Mouse (Mus musculus) liver, embryonic 16.5 days (tissue): ENCODE results near the gene Clcn5. TPM values are rescaled to one million over a fixed set of nuclear protein-coding genes. Genes with fewer than 3 reads are reported as not detected.
A peak's percentile ranks its signal among the peaks of the same experiment; 100 is the strongest.

Experiments
- ATAC-seq: fragments of 200-750 bp; cut with Nextera tagmentation; 2 replicates; pipeline ENCODE4 v1.8.0; 2017; ENCODE audit warnings: low read depth, mild to moderate bottlenecking, moderate number of reproducible peaks, moderate library complexity
- H3K27ac ChIP-seq: fragments of 300-500 bp; sonication (generic); 2 replicates; pipeline ENCODE4 v1.5.1; 2014; ENCODE audit warnings: mild to moderate bottlenecking, low read length
- H3K27me3 ChIP-seq: fragments of 300-500 bp; sonication (generic); 2 replicates; pipeline ENCODE4 v1.6.1; 2014; ENCODE audit warnings: low read depth, low read length, mixed read lengths; ENCODE audit not compliant: control insufficient read depth, insufficient read depth
- H3K36me3 ChIP-seq: fragments of 300-500 bp; sonication (generic); 2 replicates; pipeline ENCODE4 v1.6.1; 2014; ENCODE audit warnings: mild to moderate bottlenecking; ENCODE audit not compliant: control insufficient read depth, insufficient read depth
- H3K4me1 ChIP-seq: fragments of 300-500 bp; sonication (generic); 2 replicates; pipeline ENCODE4 v1.6.1; 2014; ENCODE audit warnings: low read depth, low read length, mixed read lengths; ENCODE audit not compliant: control insufficient read depth
- H3K4me2 ChIP-seq: fragments of 300-500 bp; sonication (generic); 2 replicates; pipeline ENCODE4 v1.6.1; 2014; ENCODE audit warnings: low read depth, low read length, mixed read lengths
- H3K4me3 ChIP-seq: fragments of 300-500 bp; sonication (generic); 2 replicates; pipeline ENCODE4 v1.5.1; 2014; ENCODE audit warnings: low read depth, mild to moderate bottlenecking, low read length
- H3K9ac ChIP-seq: fragments of 300-500 bp; sonication (generic); 2 replicates; pipeline ENCODE4 v1.6.1; 2014; ENCODE audit warnings: low read depth, low read length
- H3K9me3 ChIP-seq: fragments of 300-500 bp; sonication (generic); replicated peaks from 2 replicates; pipeline ENCODE4 v1.6.1; 2016; ENCODE audit warnings: low read length; ENCODE audit not compliant: control insufficient read depth
- WGBS: fragments of 180-500 bp; shearing (Covaris S2); extraction: QIAGEN DNeasy Blood & Tissue Kit; methylation state at CpG from one replicate; pipeline ENCODE4 v1.1.7; 2014; ENCODE audit not compliant: insufficient replicate concordance; 5-methylcytosine and 5-hydroxymethylcytosine counted together
- microRNA counts: library from miRNA; unstranded; fragments of <30 nt; microRNA quantifications from one replicate; lab custom pipeline; 2016
- microRNA-seq: library from miRNA; unstranded; fragments of <30 nt; microRNA quantifications from one replicate; pipeline ENCODE4, GENCODE M21; 2016
- polyA plus RNA-seq: library from polyadenylated mRNA; unstranded; fragments of >200 nt; fragmentation: Nextera tagmentation; extraction: Ambion mirVana; gene quantifications from 2 replicates; pipeline ENCODE4 v1.2.1, GENCODE M21; 2015

Clcn5 gene
- polyA plus RNA-seq, 1 experiment from 2014 or later, result 3.3 TPM

- H3K27me3 ChIP-seq, result no peaks in the 10 kb centered on the region
- H3K36me3 ChIP-seq, result no peaks in the 10 kb centered on the region; the same call in 1 of the 2 replicates
- no peak overlapping the region for H3K27ac ChIP-seq
- no peak for ATAC-seq
- H3K4me2 ChIP-seq, result no peak overlapping the region
- WGBS, result 31% methylated on average over 5 of the region's 5 CpGs
- H3K9me3 ChIP-seq, result no peaks in the 10 kb centered on the region
- H3K9ac ChIP-seq, result no peak overlapping the region
- no peaks in the 10 kb centered on the region for H3K4me1 ChIP-seq
- no peak overlapping the region for H3K4me3 ChIP-seq
Observed at GRCm38 (mm10) chrX:7168799-7169198, 150.4 kb downstream of the Clcn5 start.

GRCm38 (mm10) chrX:7157976-7158375 is 161.2 kb downstream of the Clcn5 start:
- Histone ChIP-seq H3K4me2 (no peak overlapping the region), H3K9ac (no peak overlapping the region), H3K4me1 (no peaks in the 10 kb centered on the region), H3K27me3 (no peaks in the 10 kb centered on the region), H3K9me3 (no peaks in the 10 kb centered on the region), H3K36me3 (no peaks in the 10 kb centered on the region), H3K27ac (no peak overlapping the region), H3K4me3 (no peak overlapping the region)
- peak; percentile 51; the same call in 1 of the 2 replicates for ATAC-seq
- WGBS, result 62% methylated on average over 3 of the region's 3 CpGs

DNA sequence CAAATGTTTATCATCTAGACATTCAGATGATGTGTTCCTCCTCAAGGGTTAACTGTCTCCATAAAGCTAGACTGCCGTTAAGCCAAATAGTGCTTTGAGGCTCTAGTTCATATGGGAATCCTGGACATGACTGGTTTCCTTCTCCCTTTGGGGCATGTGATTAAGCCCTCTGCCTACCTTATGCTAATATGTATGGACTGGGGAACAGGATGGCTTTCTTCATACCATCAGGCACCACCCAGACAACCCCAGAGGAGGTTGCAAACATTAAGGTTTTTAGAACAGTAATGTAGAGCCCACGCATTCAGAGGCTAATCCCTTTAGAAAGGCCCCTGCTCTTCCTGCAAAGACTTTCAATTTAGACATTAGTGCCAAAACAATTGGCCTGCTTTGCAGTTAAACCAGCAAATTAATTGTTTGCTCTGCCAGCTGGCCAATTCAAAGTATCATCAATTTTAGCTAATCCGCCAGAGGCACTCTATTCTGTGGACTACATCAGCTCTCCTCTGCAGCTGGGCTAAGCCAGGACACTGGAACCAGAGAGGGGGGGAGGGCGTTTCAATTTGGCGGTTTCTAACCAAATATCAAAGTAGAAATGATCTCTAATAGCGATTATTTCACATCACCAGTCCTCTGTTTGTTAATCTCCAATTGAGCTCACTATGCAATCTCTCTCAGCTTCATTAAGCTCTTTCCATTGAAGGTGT is 163.0 kb downstream of the Clcn5 start:
- Histone ChIP-seq H3K9me3 (no peaks in the 10 kb centered on the region), H3K4me3 (no peak overlapping the region)

DNA sequence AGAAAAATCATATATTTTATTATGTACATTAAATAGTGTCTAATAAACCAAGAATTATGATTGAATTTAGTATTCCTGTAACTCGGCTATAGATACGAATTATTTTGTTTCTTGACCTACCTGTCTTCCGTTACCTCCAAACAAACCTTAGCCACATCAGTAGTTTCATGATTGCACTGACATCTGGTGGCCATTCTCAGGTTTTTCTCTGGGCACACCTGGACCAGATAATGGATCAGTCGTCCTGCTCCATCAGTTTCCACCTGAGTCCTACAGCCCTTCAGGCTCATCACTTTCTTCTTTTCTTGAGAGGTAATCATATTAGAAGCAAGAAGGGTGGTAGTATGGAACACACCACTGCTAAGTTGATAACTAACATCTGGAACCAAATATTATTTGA is 169.0 kb downstream of the Clcn5 start:
- ATAC-seq, result no peak
- H3K4me3 ChIP-seq, result no peak overlapping the region
- H3K27me3 ChIP-seq, result no peaks in the 10 kb centered on the region
- H3K27ac ChIP-seq, result no peak overlapping the region
- no peaks in the 10 kb centered on the region for H3K36me3 ChIP-seq
- H3K9ac ChIP-seq, result no peak overlapping the region
- no peak overlapping the region for H3K4me2 ChIP-seq
- H3K4me1 ChIP-seq, result no peaks in the 10 kb centered on the region
- 55% methylated on average over 4 of the region's 4 CpGs for WGBS
- no peaks in the 10 kb centered on the region for H3K9me3 ChIP-seq

More for the DNA sequence above, 163.0 kb downstream of the Clcn5 start:
- Histone ChIP-seq H3K4me2 (no peak overlapping the region), H3K9ac (no peak overlapping the region), H3K4me1 (no peaks in the 10 kb centered on the region), H3K27ac (no peak overlapping the region), H3K36me3 (no peaks in the 10 kb centered on the region), H3K27me3 (no peaks in the 10 kb centered on the region)
- WGBS, result 50% methylated on average over 6 of the region's 6 CpGs
- no peak for ATAC-seq

GRCm38 (mm10) chrX:7146156-7146555 is 173.0 kb downstream of the Clcn5 start:
- Histone ChIP-seq H3K4me2 (no peak overlapping the region), H3K9me3 (no peaks in the 10 kb centered on the region), H3K4me3 (no peak overlapping the region), H3K36me3 (no peaks in the 10 kb centered on the region), H3K27ac (no peak overlapping the region), H3K9ac (no peak overlapping the region), H3K4me1 (no peaks in the 10 kb centered on the region), H3K27me3 (no peaks in the 10 kb centered on the region)
- WGBS, result 48% methylated on average over 7 of the region's 7 CpGs
- ATAC-seq, result no peak

DNA sequence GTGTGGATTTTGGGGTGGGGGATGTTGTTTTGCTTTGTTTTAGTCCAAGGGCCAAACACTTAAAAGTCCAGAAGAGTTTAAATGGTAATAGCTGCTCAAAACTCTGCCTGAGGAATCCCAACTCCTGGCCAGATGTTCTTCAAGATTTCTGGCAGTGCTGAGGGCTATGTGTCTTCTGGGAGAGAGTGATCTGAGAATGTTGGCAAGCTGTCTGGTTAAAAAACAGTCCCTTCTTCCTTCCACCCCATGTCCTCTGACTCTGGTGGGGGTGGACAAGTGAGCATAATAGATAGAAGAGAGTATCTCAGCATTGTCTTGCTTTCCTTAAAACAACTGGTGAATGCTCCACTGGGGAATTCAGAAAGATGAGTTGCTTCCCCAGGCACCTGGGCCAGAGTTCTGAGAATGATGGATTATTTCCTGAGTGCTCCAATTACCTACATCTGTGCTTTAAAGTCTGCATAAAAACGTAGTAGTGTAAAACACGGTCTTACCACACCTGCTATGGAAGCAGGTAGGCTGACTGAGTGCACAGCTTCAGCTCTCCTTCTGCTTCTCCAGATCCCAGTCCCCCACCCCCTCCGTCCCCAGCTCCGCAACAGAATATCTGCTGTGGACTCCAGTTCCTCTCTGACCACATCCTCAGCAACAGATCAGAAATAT is 197.4 kb downstream of the Clcn5 start:
- Histone ChIP-seq H3K9me3 (no peaks in the 10 kb centered on the region), H3K36me3 (no peaks in the 10 kb centered on the region), H3K27ac (no peak overlapping the region), H3K4me2 (no peak overlapping the region), H3K4me1 (no peaks in the 10 kb centered on the region), H3K27me3 (no peaks in the 10 kb centered on the region), H3K4me3 (no peak overlapping the region), H3K9ac (no peak overlapping the region)
- ATAC-seq, result no peak
- WGBS, result 49% methylated on average over 4 of the region's 4 CpGs

- Histone ChIP-seq H3K36me3 (no peaks in the 10 kb centered on the region), H3K4me2 (no peak overlapping the region), H3K27me3 (no peaks in the 10 kb centered on the region), H3K9me3 (no peaks in the 10 kb centered on the region), H3K27ac (no peak overlapping the region), H3K9ac (no peak overlapping the region), H3K4me3 (no peak overlapping the region), H3K4me1 (no peaks in the 10 kb centered on the region)
- WGBS, result 62% methylated on average over 3 of the region's 3 CpGs
- ATAC-seq, result no peak
Observed at GRCm38 (mm10) chrX:7114885-7115284, 204.3 kb downstream of the Clcn5 start.

MicroRNAs encoded within 50 kb of the gene (microRNA counts, 519-probe panel; counts per million panel counts)
- 3,226 counts per million, percentile 86 among the panel's probes with 10 or more counts for microRNA mmu-miR-188-3p (lab: Ali Mortazavi, UCI)
- 60.7 counts per million for microRNA mmu-miR-188-5p (lab: Ali Mortazavi, UCI)
- 2,160 counts per million, percentile 35 among the panel's probes with 10 or more counts for microRNA mmu-miR-362-3p (lab: Ali Mortazavi, UCI)
- 1,566 counts per million, percentile 14 among the panel's probes with 10 or more counts for microRNA mmu-miR-362-5p (lab: Ali Mortazavi, UCI)
- 60.7 counts per million for microRNA mmu-miR-500 (lab: Ali Mortazavi, UCI)
- microRNA mmu-miR-501-3p (lab: Ali Mortazavi, UCI), result 1,377 counts per million, percentile 10 among the panel's probes with 10 or more counts
- microRNA mmu-miR-501-5p (lab: Ali Mortazavi, UCI), result 2,423 counts per million, percentile 60 among the panel's probes with 10 or more counts
- microRNA mmu-miR-532-3p (lab: Ali Mortazavi, UCI), result 1,734 counts per million, percentile 19 among the panel's probes with 10 or more counts
- microRNA mmu-miR-532-5p (lab: Ali Mortazavi, UCI), result 2,504 counts per million, percentile 65 among the panel's probes with 10 or more counts

Small RNA genes lying within 50 kb of the gene (microRNA-seq; reads per million reads assigned to microRNA genes)
- gene Mir188 (1,233 reads per million, percentile 79 among the genes with 10 or more reads in this experiment), gene Mir362 (83.2 reads per million, percentile 52 among the genes with 10 or more reads in this experiment), gene Mir500 (213 reads per million, percentile 62 among the genes with 10 or more reads in this experiment), gene Mir501 (504 reads per million, percentile 70 among the genes with 10 or more reads in this experiment), gene Mir532 (1,987 reads per million, percentile 82 among the genes with 10 or more reads in this experiment)

Other genes starting within 250 kb of the Clcn5 start
- 0.02 and 0.04 TPM in 2 replicates for gene Usp27x, start 56.5 kb upstream of the Clcn5 start, polyA plus RNA-seq